Comparison of ENCODE assay signal across 8 mouse cellular contexts in genomic region chr8:109359396-109360051, GRCm38 (mm10).
DNase-seq lines count a peak whose midpoint lies in the region; ATAC-seq and TF ChIP-seq lines count a peak whose summit lies in the region.

No protein-coding gene starts in this region.

- H3K9ac ChIP-seq in limb, embryonic 14.5 days (ENCODE audit: low read depth, low read length, severe bottlenecking): no peak overlapping the region
- H3K9ac ChIP-seq in stomach, postnatal 0 days (ENCODE audit: low read length): no peak overlapping the region

- peak overlapping the region; percentile 35 for H3K4me3 ChIP-seq in gastrocnemius, adult 2 months
- H3K4me3 ChIP-seq in limb, embryonic 14.5 days (replicated peaks; ENCODE audit: low read length): no peak overlapping the region; the same call in 1 of the 2 replicates
- H3K4me3 ChIP-seq in stomach, postnatal 0 days (ENCODE audit: low read depth, low read length): no peak overlapping the region

- TF ChIP-seq EP300 in stomach, postnatal 0 days (optimal IDR thresholded peaks at IDR 0.05): no peak

- TF ChIP-seq CTCF in gastrocnemius, adult 2 months (IDR thresholded peaks at IDR 0.05): no peak
- no peak for TF ChIP-seq CTCF in stomach, postnatal 0 days (IDR thresholded peaks at IDR 0.05; ENCODE audit: low read depth)

- DNase-seq in gastrocnemius, adult 2 months: no peak
- no peak for DNase-seq in gastrocnemius, postnatal 14 days
- DNase-seq in right cerebral cortex, adult 2 months (ENCODE audit: low spot score in 2 of 2): peak; percentile 25 to 27
- no peak for DNase-seq in right cerebral cortex, postnatal 14 days
- DNase-seq in limb, embryonic 14.5 days (ENCODE audit: low spot score): no peak
- DNase-seq in stomach, postnatal 0 days (ENCODE audit: low spot score): no peak
- DNase-seq in thymus, postnatal 0 days (ENCODE audit: low spot score): no peak
- DNase-seq in heart, adult 9 months (ENCODE audit: low spot score in 2 of 2): no peak

- ATAC-seq in limb, embryonic 14.5 days (ENCODE audit: low FRiP score, low read depth): peak; percentile 64; the same call in 1 of the 2 replicates
- no peak for ATAC-seq in stomach, postnatal 0 days (ENCODE audit: low FRiP score, low TSS enrichment)

- peaks cover 9% of the 10 kb centered on the region; the same call in 1 of the 2 replicates for H3K4me1 ChIP-seq in limb, embryonic 14.5 days (ENCODE audit: control insufficient read depth, insufficient read depth, low read length)
- no peaks in the 10 kb centered on the region for H3K4me1 ChIP-seq in stomach, postnatal 0 days (replicated peaks; ENCODE audit: control insufficient read depth, insufficient read depth)

- H3K27ac ChIP-seq in gastrocnemius, adult 2 months: no peak overlapping the region
- H3K27ac ChIP-seq in limb, embryonic 14.5 days (replicated peaks; ENCODE audit: low read depth, low read length): no peak overlapping the region
- no peak overlapping the region for H3K27ac ChIP-seq in stomach, postnatal 0 days (replicated peaks)

- 33% methylated on average over 16 of the region's 16 CpGs for WGBS in limb, embryonic 14.5 days
- WGBS in stomach, postnatal 0 days: 40% methylated on average over 16 of the region's 16 CpGs

- intact Hi-C loops in gastrocnemius, adult 2 months (cut with DNase I): no loop called here
- intact Hi-C loops in gastrocnemius, postnatal 14 days (cut with DNase I; ENCODE audit: low total_unique reads): no loop called here

- H3K36me3 ChIP-seq in limb, embryonic 14.5 days (ENCODE audit: control insufficient read depth, insufficient read depth, low read length): no peaks in the 10 kb centered on the region
- no peaks in the 10 kb centered on the region for H3K36me3 ChIP-seq in stomach, postnatal 0 days (ENCODE audit: control insufficient read depth, insufficient read depth, low read length)

- TF ChIP-seq POLR2A in limb, embryonic 14.5 days (IDR thresholded peaks at IDR 0.05; ENCODE audit: borderline replicate concordance, extremely low read depth, insufficient read depth, insufficient read length): no peak

- no peaks in the 10 kb centered on the region for H3K9me3 ChIP-seq in limb, embryonic 14.5 days (ENCODE audit: control insufficient read depth, low read length)
- no peaks in the 10 kb centered on the region for H3K9me3 ChIP-seq in stomach, postnatal 0 days (ENCODE audit: control insufficient read depth, low read length)

- peak overlapping the region; percentile 41 for H3K4me2 ChIP-seq in limb, embryonic 14.5 days (replicated peaks; ENCODE audit: low read depth, low read length, severe bottlenecking)
- peak overlapping the region; percentile 4; the same call in 1 of the 2 replicates for H3K4me2 ChIP-seq in stomach, postnatal 0 days (replicated peaks; ENCODE audit: low read depth)

- no peaks in the 10 kb centered on the region for H3K27me3 ChIP-seq in limb, embryonic 14.5 days (ENCODE audit: control insufficient read depth, insufficient read depth, low read length)
- H3K27me3 ChIP-seq in stomach, postnatal 0 days (ENCODE audit: control insufficient read depth, insufficient read depth, low read length): no peaks in the 10 kb centered on the region

Comparison
In these comparisons a context has a peak if more than half of its experiments do, and no peak if none do; other contexts are left out.
1. DNase-seq: peak in right cerebral cortex, adult 2 months (2 of 2); none in gastrocnemius, adult 2 months (single experiment), gastrocnemius, postnatal 14 days (single experiment), right cerebral cortex, postnatal 14 days (single experiment), limb, embryonic 14.5 days (single experiment), stomach, postnatal 0 days (single experiment), thymus, postnatal 0 days (single experiment) and heart, adult 9 months (0 of 2).